Mouse (Mus musculus): ENCODE data around the gene Abhd6.

DNA sequence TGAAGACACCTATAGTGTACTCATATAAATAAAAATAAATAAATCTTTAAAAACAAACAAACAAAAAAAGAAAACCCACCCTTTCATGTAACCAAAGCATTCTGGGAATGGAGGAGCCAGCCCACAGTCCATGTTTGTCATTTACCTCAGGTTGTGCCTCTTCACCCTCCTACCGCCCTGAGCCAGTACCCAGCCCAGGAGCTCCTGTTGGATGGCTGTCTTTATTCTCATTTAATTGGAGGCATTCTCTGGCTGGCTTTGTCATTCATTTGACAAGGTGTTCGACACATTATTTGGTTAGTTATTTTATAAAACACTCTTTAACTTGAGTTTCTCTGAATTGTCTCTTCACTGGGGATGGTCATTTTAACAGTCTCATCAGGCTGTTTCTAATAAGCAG lies 49.2 kb downstream of the Abhd6 start:
- no peak for TF ChIP-seq CTCF (IDR thresholded peaks at IDR 0.05; ENCODE audit: insufficient read depth, low read length)
- TF ChIP-seq POLR2A (IDR thresholded peaks at IDR 0.05; ENCODE audit: borderline replicate concordance, extremely low read depth, low read depth, low read length): no peak

Measured in lung, adult 2 months (tissue).